Mouse (Mus musculus) yolk sac, embryonic 10.5 days (tissue): ENCODE measurements around the gene Sec14l4.

ENCODE experiments used
- DNase-seq: peaks from one replicate; pipeline ENCODE4 v3.0.0-alpha.2; 2017; ENCODE audit warnings: low spot score

Gene Sec14l4

GRCm38 (mm10) chr11:4078267-4078933, 47.1 kb downstream of the Sec14l4 start:
- DNase-seq = no peak

GRCm38 (mm10) chr11:4080219-4080618, 49.0 kb downstream of the Sec14l4 start:
- peak; percentile 62 for DNase-seq

- peak; percentile 78 for DNase-seq
Measured at GRCm38 (mm10) chr11:4083316-4084078, 52.2 kb downstream of the Sec14l4 start.

- DNase-seq = no peak
Measured at GRCm38 (mm10) chr11:4086246-4086645, 55.0 kb downstream of the Sec14l4 start.

- DNase-seq = no peak
Measured at GRCm38 (mm10) chr11:4087267-4087666, 56.0 kb downstream of the Sec14l4 start.

- peak; percentile 75 for DNase-seq
Measured at GRCm38 (mm10) chr11:4093459-4094377, 62.5 kb downstream of the Sec14l4 start.

- peak; percentile 87 for DNase-seq
Measured at GRCm38 (mm10) chr11:4094378-4095170, 63.3 kb downstream of the Sec14l4 start.

GRCm38 (mm10) chr11:4095171-4096053, 64.2 kb downstream of the Sec14l4 start, which contains the start of gene Mtfp1:
Gene Mtfp1 (minus strand): TSS chr11:4095445.
- DNase-seq = peak; percentile 79

GRCm38 (mm10) chr11:4096054-4096984, 65.1 kb downstream of the Sec14l4 start:
- DNase-seq = peak; percentile 97

GRCm38 (mm10) chr11:4097091-4097621, 65.9 kb downstream of the Sec14l4 start:
- DNase-seq = no peak
